Mouse (Mus musculus) cerebellum, postnatal 25 days (tissue): ENCODE data around the gene Ralgapa1.
"Not testable (repeated sequence)": the region's sequence is repeated elsewhere in the genome, so short reads cannot be mapped to it uniquely, and the experiment has no call there.

ENCODE experiments used
- DNase-seq, 2 experiments: peaks; one replicate each; pipeline ENCODE4 v3.0.0; 2021; ENCODE audit warnings: mixed read lengths in 2 of 2

The Ralgapa1 gene

DNA sequence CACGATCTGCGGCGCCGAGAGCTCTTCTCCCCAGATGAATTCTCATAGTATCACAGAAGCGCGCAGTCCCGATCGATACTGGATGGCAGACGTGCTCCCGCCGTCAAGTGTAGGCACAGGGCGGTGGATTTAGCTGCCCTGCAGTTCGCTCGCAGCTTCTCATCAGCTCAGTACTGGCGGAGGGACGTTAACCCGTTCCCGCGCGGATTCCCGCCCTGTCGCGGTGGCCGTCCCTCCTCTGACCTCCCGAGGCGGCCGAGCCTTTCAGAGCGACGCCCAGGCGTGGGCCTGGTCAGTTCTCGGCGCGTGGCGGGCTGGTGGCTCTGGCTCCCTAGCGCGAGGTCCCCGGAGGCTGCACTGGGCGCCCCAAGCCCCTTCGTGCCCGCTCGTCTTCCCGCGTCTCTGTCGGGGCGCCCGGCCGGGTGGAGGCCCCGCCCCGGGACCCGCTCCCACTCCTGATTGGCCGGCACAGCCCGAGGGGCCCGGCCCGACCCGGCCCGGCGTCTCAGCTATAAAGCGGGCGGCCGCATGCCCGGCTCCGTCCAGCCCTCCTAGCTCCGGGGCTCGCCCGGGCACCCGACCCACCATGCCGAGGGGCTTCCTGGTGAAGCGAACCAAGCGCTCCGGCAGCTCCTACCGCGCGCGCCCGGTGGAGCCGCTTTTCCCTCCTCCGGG is 221.9 kb downstream of the Ralgapa1 start, which contains the start of gene Insm2:
Gene Insm2, plus strand, starts transcription at position 541 of the 675 bp plus-strand sequence.
- DNase-seq, result peak; percentile 22 to 37

DNA sequence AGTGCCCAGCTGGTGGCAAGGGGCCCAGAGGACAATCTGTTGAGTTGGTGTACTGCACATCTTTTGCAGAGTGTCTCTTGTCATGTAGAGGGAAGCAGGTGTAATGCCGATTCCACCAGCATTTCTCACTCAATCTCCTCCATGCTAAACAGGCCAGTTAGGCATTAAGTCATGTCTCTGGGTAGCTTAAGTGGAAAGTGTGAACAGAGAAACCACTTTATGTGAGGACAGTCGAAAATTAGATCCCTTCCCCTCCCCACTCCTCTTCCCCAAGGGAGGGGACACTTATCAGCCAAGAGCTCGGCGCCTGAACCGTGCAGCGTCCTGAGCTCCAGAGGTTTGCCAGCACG is 222.5 kb downstream of the Ralgapa1 start:
- no peak for DNase-seq

DNA sequence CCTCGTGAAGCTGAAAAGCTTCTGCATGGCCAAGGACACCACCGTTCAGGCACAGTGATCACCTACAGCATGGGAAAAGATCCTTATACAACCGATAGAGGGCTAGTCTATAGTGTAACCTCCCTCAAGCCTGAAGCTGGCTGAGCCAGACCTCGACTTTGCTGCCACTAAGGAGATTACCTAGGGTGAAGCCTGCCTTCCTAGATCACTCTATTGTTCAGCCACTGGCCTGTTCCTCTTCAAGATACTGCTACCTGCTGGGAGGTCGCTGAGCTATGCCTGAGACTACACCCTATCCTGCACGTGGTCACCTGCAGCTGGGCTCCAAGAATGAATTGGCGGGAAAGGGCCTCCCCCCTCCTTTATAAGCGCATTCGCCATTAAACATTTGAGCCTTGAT is 234.0 kb downstream of the Ralgapa1 start:
- not testable (repeated sequence) for DNase-seq

DNA sequence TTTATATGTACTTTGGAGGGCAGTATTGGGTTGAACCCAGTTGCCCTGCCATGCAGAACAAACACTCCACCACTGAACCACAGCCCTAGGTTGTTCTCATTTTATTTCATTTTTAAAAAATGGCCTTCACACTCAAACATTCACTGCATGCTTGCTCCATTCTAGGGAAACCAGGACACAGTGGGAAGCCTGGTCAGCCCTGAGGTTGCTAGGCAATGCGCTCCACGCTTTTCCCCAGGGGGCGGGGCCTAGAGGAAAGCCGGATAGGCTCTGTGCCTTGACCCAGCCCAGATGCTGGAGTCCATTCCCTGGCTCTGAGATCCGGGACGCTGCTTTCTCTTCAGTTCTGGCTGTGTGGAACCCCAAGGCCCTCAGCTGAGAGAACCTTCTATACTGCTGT is 247.2 kb downstream of the Ralgapa1 start:
- peak in 1 of 2 experiments; percentile 27 for DNase-seq

DNA sequence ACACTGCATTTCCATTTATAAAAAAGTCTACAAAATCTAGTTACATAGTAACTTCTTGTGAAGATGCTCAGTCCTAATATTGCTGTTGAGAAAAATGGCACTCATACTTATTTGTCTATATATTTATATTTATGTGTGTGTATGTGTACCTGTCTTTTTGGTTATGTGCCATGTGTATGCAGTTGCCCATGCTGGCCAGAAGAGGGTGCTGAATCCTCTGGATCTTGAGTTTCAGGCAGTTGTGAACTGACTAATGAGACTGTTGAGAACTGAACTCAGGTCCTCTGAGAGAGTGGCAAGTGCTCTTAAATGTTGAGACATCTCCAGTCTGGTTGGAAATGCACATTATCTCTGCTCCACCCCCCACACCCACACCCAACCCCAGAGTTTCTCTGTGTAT is 247.9 kb downstream of the Ralgapa1 start:
- no peak for DNase-seq

DNA sequence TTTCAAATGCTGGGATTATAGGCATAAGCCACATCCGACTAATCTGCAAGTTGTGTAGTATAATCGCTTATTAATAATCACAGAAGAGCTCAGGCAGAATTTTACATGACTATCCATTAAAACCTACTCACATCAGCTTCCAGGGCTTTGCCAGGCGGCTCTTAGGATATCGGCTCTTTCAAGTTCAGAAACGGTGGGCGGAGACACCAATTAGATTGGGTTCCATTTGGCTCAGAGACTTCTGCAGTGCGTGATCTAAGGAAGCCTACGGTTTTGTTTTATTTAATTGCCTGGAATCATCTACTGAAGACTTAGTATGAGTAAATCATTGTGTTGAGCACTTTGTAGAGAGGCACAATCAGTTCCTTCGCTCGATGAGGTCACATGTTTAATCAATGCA is 249.3 kb downstream of the Ralgapa1 start:
- no peak for DNase-seq

DNA sequence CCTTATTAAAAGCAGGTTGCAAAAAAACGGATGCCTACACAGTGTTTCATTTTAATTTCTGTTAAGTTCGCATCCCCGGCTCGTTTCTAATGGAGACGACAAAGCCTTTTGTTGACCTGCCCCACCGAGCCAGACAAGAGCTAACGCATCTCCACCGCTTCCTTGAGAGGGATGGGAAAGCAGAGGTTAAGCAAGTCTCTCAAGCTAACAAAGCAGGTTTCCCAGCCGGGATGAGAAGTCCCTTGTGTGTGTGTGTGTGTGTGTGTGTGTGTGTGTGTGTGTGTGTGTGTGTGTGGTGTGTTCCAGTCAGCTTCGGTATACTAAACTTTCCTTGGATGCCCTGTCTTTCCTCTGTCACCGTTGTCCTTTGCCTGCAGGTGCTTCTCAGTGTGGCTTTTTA is 249.8 kb downstream of the Ralgapa1 start:
- no peak for DNase-seq

DNA sequence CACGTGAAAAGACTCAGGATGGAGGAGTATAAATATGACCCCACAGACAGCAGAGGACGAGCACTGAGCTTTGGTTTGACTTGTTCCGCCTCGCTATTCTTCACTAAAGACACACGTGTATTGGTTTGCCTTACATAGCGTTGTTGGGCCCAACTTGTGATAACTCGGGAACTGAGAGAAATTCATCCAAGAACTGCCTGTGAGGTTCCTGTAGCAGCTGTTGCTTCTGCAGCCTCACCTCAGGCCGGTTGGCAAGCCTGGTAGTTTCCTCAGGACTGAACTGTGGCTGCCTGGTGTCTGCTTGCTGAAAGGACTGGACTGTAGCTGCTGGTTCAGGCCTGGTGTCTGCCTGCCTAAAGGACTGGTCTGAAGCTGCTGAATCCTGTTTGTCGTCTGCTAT is 250.3 kb downstream of the Ralgapa1 start:
- no peak for DNase-seq

DNA sequence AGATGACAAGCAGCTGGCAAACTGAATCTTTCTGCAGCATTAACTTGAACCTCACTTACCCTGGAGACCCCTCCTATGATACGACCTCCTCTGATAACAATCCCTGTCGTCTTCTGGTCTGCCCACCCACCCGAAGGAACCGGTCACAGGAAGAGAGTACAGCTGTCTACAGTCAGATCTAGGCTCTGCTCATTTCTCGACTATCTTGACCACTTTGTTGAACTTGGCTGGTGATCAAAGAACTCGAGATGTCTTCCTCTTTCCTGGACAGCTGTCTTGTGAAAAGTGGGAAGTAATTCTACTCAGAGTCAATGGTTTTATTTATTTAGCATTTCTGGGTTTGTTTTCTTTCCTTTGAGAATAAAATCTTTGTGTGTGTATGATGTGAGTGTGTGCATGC is 251.3 kb downstream of the Ralgapa1 start:
- no peak for DNase-seq

DNA sequence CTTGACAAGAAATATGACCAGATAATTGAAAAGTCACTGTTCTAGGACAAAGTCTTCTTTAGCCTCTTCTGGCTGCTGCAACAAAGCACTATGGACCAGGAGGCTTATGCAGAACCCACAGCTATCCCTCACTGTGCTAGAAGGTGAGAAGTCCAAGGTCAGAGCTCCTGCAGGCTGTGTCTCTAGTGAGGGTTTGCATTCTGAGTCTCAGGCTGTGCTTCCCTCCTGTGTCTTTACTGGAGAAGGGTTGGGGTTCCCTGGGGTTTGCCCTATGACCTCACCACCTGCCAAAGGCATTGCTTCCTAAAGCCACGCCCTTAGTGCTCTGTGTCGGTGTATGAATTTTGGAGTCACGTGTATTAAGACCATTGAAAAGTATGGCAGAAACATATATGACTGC is 252.5 kb downstream of the Ralgapa1 start:
- DNase-seq, result no peak

DNA sequence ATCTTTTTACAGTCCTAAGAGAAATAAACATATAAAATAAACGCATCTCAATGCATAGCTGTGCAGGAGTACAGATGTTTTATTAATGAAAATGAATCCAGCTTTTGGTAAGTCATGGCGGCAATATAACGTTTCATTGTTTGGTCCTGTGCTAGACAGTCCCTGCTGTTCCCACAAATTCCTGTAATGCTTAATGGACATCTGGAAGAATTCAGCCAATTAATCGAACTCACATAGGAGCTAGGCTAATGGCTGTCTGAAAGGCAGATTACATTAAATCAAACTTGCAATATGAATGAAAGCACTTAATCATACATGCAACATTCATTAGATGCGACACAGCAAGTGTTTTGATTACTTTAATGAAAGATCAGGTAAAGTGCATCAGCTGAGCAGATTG is 254.1 kb downstream of the Ralgapa1 start:
- no peak for DNase-seq

DNA sequence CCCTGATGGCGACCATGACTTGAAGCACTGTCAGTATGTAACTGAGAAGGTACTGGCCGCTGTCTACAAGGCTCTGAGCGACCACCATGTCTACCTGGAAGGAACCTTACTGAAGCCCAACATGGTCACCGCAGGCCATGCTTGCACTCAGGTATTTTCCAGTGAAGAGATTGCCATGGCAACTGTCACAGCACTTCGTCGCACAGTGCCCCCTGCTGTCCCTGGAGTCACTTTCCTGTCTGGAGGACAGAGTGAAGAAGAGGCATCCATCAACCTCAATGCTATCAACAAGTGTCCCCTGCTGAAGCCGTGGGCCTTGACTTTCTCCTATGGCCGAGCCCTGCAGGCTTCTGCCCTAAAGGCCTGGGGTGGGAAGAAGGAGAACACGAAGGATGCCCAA is 255.1 kb downstream of the Ralgapa1 start:
- DNase-seq, result no peak

DNA sequence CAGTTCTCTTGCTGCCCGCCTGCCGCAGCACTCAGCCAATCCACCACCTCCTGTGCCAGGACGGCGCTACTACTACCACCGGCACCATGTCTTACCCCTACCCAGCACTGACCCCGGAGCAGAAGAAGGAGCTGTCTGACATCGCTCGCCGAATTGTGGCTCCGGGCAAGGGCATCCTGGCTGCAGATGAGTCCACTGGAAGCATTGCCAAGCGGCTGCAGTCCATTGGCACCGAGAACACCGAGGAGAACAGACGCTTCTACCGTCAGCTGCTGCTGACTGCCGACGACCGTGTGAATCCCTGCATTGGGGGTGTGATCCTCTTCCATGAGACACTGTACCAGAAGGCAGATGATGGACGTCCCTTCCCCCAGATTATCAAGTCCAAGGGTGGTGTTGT is 255.8 kb downstream of the Ralgapa1 start, which contains the start of gene Aldoart2:
Gene Aldoart2, plus strand, starts transcription at position 34 of the 400 bp plus-strand sequence.
- DNase-seq, result peak; percentile 7

DNA sequence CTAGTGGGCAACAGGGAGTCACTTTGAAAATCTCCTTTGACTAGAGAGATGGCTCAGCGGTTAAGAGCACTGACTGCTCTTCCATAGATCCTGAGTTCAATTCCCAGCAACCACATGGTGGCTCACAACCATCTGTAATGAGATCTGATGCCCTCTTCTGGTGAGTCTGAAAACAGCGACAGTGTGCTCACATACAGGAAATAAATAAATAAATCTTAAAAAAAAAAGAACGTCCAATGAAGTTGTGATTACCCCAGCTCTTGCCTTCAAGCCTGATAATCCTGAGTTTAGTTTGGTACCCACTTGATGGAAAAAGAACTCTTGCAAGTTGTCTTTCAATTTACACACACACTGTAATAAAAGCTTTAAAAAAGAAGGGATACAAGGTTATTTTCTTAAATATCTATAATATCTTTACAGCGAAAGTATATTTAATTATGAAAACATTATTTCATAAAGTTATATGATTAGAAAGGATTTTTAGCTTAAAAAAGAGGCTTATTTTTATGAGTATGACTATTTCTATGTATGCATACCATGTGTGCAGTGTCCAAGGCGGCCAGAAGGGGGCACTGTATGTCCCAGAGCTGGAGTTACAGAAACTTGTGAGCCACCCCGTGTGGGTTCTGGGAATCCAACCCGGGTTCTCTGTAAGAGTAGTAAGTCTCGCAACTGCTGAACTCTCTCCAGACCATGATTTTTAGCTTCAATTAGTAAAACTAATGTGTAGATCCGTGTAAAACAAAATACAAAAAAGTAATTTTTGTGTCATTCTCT is 256.6 kb downstream of the Ralgapa1 start:
- DNase-seq, result no peak

DNA sequence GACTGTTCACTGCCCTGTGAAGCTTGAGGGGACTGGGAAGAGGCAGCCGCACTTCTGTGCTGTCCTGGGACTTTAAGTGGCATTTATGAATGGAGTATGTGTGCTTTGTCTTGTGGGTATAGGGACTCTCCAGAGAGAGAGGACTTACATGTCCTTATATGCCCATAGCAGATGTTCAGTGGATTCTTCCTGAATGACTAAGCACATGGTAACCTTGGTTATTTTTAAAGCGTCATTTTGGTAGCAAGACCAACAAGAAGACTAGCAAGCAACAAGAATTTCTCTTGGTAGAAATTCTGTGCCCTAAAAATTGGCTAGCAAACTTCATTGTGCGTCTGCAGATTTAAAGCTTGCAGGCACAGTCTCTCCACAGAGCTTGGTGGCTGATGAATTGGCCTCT is 257.2 kb downstream of the Ralgapa1 start:
- no peak for DNase-seq

DNA sequence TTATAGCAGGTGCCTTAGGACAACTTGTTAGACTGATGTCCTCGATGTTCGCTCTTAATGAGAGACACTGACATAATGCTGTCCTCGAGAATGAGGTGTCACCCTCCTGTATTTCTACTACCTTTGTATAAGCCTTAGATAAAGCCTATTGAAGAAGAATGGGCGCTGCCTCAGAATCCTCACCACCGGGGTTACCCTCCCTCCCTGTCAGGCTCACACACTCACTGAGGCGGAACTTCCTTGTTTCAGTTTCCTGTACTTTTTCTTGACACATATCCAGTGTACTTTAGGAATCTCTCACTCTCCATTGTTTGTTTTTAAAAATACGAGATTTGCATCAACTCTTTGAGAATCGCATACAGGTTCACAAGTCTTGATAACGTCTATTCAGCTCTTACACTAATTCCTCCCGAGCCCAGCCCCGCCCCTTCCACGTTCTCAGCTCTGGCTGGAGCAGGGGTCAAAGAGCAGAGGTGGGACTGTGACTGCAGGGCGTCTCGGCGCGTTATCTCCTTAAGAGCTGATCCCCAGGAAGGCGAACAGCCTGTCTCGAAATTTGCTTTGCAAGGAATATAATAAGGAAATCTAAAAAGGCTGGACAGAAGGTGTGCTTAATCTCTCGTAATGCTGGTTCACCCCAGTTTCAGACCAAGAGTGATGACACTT is 260.8 kb downstream of the Ralgapa1 start:
- no peak for DNase-seq

DNA sequence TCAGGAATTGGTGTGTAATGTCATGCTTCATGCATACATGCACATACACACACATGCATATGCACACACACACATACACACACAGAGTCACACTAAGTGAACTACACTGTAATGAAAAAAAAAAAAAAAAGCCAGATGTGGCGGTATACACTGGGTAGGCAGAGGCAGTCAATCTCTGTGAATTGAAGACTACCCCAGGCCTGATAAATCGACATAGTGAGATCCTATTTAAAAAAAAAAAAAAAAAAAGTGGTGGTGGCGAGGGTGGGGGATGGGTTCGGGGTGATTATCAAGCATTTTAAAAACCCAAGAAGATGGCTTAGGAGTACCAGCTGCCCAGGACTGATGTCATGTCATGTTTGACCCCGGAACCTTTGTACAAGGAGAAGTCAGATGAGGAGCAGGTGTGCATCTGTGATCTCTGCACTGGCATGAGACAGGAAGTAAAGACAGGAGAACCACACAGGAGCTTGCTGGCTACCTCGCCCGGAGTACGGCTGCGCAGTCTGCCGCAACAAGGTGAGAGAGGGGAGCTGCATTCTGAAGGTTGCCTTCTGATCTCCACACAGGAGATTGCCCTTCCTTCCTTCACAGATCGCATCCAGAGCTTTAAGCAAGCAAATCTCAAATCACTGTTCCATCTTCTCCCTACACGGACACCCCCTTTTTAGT is 261.6 kb downstream of the Ralgapa1 start:
- DNase-seq, result no peak

DNA sequence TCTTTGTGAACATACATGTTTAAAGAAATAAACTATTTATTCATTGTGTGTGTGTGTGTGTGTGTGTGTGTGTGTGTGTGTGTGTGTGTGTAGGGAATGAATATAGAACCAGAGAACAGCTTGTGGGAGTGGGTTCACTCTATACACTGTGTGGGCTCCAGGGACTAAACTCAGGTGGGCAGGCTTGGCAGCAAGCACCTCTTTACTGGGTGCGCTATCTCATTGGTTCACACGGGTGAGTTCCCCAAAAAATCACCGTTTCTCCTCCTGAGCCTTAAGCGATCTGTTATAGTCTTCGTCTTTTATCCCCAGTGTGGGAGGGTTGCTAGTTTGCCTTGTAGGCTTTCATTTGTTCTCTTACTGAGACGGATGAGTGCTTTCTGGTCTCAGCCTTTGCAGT is 263.1 kb downstream of the Ralgapa1 start:
- DNase-seq, result no peak

DNA sequence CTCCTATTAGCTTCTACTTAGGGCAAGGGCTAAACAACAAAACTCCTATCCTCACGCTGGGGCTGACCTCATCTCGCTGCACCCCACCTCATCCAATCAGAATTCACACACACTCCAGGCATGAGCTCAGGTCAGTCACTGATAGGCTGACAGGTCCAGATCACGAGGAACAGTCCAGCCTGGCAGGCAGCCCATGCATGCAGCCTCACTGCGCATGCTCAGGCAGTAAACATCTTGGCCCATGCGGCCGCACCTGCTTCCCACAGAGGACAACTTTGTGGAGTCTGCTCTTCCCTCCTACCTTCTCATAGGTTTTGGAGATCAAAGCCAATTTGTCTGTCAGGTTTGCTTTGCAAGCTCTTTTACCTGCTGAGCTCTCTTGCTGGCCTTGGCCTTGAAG is 266.1 kb downstream of the Ralgapa1 start:
- not testable (repeated sequence) for DNase-seq
